Mouse (Mus musculus) large intestine, adult 2 months (tissue): Measurements from ENCODE around the gene Hpf1. TPM values are rescaled to one million over a fixed set of nuclear protein-coding genes. Genes with fewer than 3 reads are reported as not detected.

ENCODE experiments used
- DNase-seq: peaks from one replicate; pipeline ENCODE4 v3.0.0-alpha.2; 2012; ENCODE audit warnings: low read depth, low spot score
- WGBS: fragments of 180-500 bp; shearing (Covaris S2); methylation state at CpG from one replicate; pipeline ENCODE4 v1.1.7; 2018; 5-methylcytosine and 5-hydroxymethylcytosine counted together
- polyA plus RNA-seq: library from polyadenylated mRNA; depleted of rRNA; stranded (reverse); fragments of >200 nt; gene quantifications from 2 replicates; pipeline ENCODE4 v1.2.3, GENCODE M21; 2012; rRNA removed

The Hpf1 gene
- polyA plus RNA-seq, result 4.9 and 5.4 TPM in 2 replicates

GRCm38 (mm10) chr8:60889843-60890519 is at the start of gene Hpf1:
Gene Hpf1 (plus strand): TSS chr8:60890418.
- peak; percentile 96 for DNase-seq
- WGBS, result 4% methylated on average over 42 of the region's 43 CpGs

- DNase-seq, result no peak
- WGBS, result 58% methylated on average over 6 of the region's 6 CpGs
Observed at GRCm38 (mm10) chr8:60842388-60842787, 47.8 kb upstream of the Hpf1 start.

- DNase-seq, result no peak
Observed at GRCm38 (mm10) chr8:60857559-60857958, 32.7 kb upstream of the Hpf1 start.

GRCm38 (mm10) chr8:60858091-60858490 is 32.1 kb upstream of the Hpf1 start:
- no peak for DNase-seq

- WGBS, result 67% methylated on average over 4 of the region's 4 CpGs
- no peak for DNase-seq
Observed at GRCm38 (mm10) chr8:60858911-60859476, 31.2 kb upstream of the Hpf1 start.

GRCm38 (mm10) chr8:60859605-60860004 is 30.6 kb upstream of the Hpf1 start:
- WGBS, result 37% methylated on average over 9 of the region's 9 CpGs
- DNase-seq, result no peak

- 86% methylated on average over 3 of the region's 3 CpGs for WGBS
- no peak for DNase-seq
Observed at GRCm38 (mm10) chr8:60860749-60861148, 29.5 kb upstream of the Hpf1 start.

- WGBS, result 87% methylated on average over 6 of the region's 6 CpGs
- no peak for DNase-seq
Observed at GRCm38 (mm10) chr8:60861783-60862182, 28.4 kb upstream of the Hpf1 start.

GRCm38 (mm10) chr8:60864875-60865274 is 25.3 kb upstream of the Hpf1 start:
- no peak for DNase-seq
- WGBS, result 82% methylated on average over 6 of the region's 6 CpGs

GRCm38 (mm10) chr8:60865504-60866114 is 24.6 kb upstream of the Hpf1 start:
- 32% methylated on average over 3 of the region's 3 CpGs for WGBS
- DNase-seq, result peak; percentile 61

GRCm38 (mm10) chr8:60867468-60868115 is 22.6 kb upstream of the Hpf1 start:
- DNase-seq, result no peak
- 72% methylated on average over 4 of the region's 4 CpGs for WGBS

- DNase-seq, result no peak
- 93% methylated on average over 4 of the region's 4 CpGs for WGBS
Observed at GRCm38 (mm10) chr8:60868236-60868965, 21.8 kb upstream of the Hpf1 start.

- WGBS, result 94% methylated on average over 2 of the region's 2 CpGs
- no peak for DNase-seq
Observed at GRCm38 (mm10) chr8:60869761-60870160, 20.5 kb upstream of the Hpf1 start.

- 53% methylated on average over 13 of the region's 13 CpGs for WGBS
- no peak for DNase-seq
Observed at GRCm38 (mm10) chr8:60870231-60871193, 19.7 kb upstream of the Hpf1 start.

GRCm38 (mm10) chr8:60878617-60879016 is 11.6 kb upstream of the Hpf1 start:
- no peak for DNase-seq
- 70% methylated on average over 2 of the region's 2 CpGs for WGBS

- no peak for DNase-seq
- 75% methylated on average over 4 of the region's 4 CpGs for WGBS
Observed at GRCm38 (mm10) chr8:60883419-60884137, 6.6 kb upstream of the Hpf1 start.

- DNase-seq, result no peak
- 36% methylated on average over 6 of the region's 6 CpGs for WGBS
Observed at GRCm38 (mm10) chr8:60886736-60887135, 3.5 kb upstream of the Hpf1 start.

GRCm38 (mm10) chr8:60889131-60889842 is 931 bp upstream of the Hpf1 start:
- 74% methylated on average over 11 of the region's 11 CpGs for WGBS
- DNase-seq, result no peak
